Mouse (Mus musculus): ENCODE results near the gene 4930562C15Rik. TPM values are rescaled to one million over a fixed set of nuclear protein-coding genes. Genes with fewer than 3 reads are reported as not detected.
A peak's percentile ranks its signal among the peaks of the same experiment; 100 is the strongest.

Gene 4930562C15Rik
- polyA plus RNA-seq, 1 experiment from 2014 or later: 0.71 TPM

DNA sequence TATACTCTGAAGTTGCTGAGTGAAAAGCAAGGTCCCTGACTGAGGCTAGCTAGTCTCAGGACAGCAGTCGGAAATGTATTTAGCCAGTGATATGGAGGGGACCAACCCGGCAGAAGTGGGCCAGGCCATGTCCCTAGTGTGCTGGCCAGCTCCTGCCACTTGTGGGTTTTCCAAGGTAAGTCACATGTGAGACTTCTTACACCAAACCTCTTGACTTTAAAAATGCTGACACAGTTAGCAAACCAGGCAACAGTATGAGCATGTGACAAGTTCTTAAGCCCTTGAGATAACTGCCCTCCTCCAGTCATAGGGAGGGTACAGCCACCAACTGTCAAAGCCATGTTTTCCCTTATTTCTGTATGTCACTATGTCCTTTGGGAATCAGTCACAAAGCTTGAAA lies 36.7 kb downstream of the 4930562C15Rik start:
- no peaks in the 10 kb centered on the region for H3K27me3 ChIP-seq (ENCODE audit: low read depth, poor library complexity, severe bottlenecking)
- 98% methylated on average over 2 of the region's 2 CpGs for WGBS
- H3K27ac ChIP-seq: no peak overlapping the region
- no peak overlapping the region for H3K4me3 ChIP-seq
- no peaks in the 10 kb centered on the region for H3K9me3 ChIP-seq (replicated peaks)
- peaks cover 59% of the 10 kb centered on the region for H3K36me3 ChIP-seq
- DNase-seq (ENCODE audit: low spot score): no peak
- no peaks in the 10 kb centered on the region for H3K4me1 ChIP-seq

DNA sequence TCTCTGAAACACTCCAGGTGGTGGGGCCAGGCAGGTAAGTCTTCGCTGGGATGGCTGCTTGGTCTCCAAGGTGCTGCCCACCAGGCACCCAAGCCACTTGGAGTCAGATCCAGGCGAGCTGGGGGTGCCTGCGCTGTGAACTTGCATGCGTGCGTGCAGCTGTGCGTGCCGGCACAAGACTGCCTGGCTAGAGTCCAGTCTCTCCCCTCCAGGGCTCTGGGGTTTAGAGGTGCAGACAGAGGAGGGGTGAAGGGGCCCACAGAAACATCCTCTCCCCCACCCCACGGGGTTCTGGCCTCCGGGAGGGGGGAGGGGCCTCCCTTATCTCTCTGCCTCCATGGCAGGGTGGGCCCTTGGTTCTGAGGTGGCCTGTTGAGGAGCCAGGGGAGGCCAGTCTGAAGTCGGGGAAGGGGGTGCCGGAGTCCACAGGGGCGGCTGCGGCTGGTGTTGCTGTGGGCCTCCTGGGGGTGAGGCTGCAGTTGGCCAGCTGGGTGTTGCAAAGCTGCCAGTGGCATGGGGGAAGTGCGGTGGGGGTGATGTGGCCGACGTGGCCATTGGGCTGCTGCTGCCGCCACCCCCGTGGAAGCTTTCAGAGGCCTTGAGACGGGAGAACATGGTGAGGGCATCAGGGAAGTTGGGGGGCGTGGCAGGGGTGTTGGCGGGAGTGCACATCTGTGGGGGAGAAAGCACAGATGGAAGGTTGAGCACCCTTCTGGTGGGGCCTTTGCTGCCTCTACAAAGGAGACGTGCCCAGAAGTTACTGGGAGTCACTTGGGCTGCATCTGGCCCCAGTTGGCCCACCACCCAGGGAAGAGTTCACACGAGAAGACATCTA lies 40.2 kb downstream of the 4930562C15Rik start:
- WGBS: 95% methylated on average over 23 of the region's 23 CpGs
- 0 out of 2 replicates have a peak overlapping the region, but pooled peaks have one; percentile 5 for H3K27ac ChIP-seq
- H3K4me3 ChIP-seq: no peak overlapping the region
- peaks cover 16% of the 10 kb centered on the region for H3K4me1 ChIP-seq
- no peaks in the 10 kb centered on the region for H3K27me3 ChIP-seq (ENCODE audit: low read depth, poor library complexity, severe bottlenecking)
- no peak for DNase-seq (ENCODE audit: low spot score)
- H3K9me3 ChIP-seq (replicated peaks): no peaks in the 10 kb centered on the region
- peaks cover 45% of the 10 kb centered on the region for H3K36me3 ChIP-seq

DNA sequence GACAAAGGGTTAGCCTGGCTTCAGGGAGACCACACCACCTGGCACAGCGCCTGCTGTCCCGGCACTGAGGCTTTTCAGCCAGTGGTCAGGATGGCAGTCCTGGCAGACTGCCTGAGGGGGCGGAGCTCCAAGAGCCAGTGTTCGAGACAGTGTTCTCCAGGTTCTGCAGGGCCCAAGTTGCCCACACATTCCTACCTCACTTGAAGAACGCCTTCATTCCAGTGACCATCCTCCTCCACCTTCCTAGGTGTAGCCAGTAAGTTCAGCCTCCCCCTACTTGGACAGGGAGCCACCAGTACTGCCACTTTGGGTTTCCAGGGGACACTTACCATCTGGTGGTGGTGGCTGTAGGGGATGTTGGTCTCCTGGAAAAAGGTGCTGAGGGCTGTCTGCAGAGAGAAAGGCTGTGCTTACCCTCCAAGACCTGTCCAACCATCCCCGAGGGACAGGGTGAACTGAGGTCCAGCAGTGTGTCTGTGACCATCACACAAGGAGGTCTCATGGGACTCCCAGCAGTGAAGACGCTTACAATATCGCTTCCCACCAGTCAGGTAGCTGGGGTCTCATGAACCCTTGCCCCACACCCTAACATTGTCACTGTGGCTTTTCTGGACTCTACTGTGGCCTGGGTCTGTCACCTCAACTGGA lies 40.9 kb downstream of the 4930562C15Rik start:
- Histone ChIP-seq H3K4me3 (no peak overlapping the region), H3K36me3 (peaks cover 45% of the 10 kb centered on the region), H3K27me3 (ENCODE audit: low read depth, poor library complexity, severe bottlenecking) (no peaks in the 10 kb centered on the region), H3K4me1 (peaks cover 19% of the 10 kb centered on the region), H3K9me3 (replicated peaks) (no peaks in the 10 kb centered on the region), H3K27ac (no peak overlapping the region)
- 90% methylated on average over 8 of the region's 8 CpGs for WGBS
- DNase-seq (ENCODE audit: low spot score): no peak

DNA sequence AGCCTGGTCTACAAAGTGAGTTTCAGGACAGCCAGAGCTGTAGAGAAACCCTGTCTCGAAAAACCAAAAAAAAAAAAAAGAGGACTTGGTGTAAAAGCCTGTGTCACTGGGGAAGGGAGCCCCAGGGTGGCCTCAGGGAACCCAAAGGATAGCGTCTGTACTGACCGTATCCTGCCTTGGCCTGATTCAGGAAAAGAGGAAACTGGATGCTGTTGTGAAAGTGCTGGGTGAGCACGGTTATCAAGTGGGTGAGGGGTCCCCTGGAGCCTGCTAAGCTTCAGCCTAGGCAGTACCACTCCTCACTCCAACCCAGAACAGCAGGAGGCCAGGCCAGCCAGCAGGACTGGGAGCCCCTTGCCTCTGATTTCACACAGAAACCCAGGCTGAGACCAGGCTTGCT lies 42.0 kb downstream of the 4930562C15Rik start:
- Histone ChIP-seq H3K9me3 (replicated peaks) (no peaks in the 10 kb centered on the region), H3K27me3 (ENCODE audit: low read depth, poor library complexity, severe bottlenecking) (no peaks in the 10 kb centered on the region), H3K27ac (no peak overlapping the region), H3K4me3 (peak overlapping the region; percentile 94; the same call in 1 of the 2 replicates), H3K4me1 (peaks cover 29% of the 10 kb centered on the region), H3K36me3 (peaks cover 45% of the 10 kb centered on the region)
- no peak for DNase-seq (ENCODE audit: low spot score)
- 87% methylated on average over 4 of the region's 4 CpGs for WGBS

DNA sequence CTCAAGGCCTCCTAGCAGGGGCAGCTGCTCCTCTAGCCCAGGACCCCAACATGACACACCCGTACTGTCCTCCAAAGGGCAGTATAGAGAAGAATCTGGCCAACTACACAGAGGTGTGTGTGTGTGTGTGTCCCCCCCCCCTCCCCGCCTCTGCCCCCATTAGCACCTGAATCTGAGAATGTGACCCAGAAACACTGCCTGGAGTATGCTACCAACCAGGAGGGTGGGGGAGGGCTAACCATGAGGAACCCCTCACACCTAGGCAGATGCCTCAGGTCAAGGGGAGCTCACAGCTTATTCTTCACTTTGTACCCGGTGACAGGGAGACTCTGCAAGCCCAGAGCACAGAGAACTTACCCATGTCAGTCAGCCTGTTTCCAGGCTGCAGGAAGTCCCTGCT lies 42.5 kb downstream of the 4930562C15Rik start:
- Histone ChIP-seq H3K27ac (peak overlapping the region; percentile 97; the same call in 1 of the 2 replicates), H3K4me3 (peak overlapping the region; percentile 94), H3K4me1 (peaks cover 29% of the 10 kb centered on the region), H3K36me3 (peaks cover 45% of the 10 kb centered on the region), H3K9me3 (replicated peaks) (no peaks in the 10 kb centered on the region), H3K27me3 (ENCODE audit: low read depth, poor library complexity, severe bottlenecking) (no peaks in the 10 kb centered on the region)
- no peak for DNase-seq (ENCODE audit: low spot score)
- WGBS: 74% methylated on average over 3 of the region's 3 CpGs

DNA sequence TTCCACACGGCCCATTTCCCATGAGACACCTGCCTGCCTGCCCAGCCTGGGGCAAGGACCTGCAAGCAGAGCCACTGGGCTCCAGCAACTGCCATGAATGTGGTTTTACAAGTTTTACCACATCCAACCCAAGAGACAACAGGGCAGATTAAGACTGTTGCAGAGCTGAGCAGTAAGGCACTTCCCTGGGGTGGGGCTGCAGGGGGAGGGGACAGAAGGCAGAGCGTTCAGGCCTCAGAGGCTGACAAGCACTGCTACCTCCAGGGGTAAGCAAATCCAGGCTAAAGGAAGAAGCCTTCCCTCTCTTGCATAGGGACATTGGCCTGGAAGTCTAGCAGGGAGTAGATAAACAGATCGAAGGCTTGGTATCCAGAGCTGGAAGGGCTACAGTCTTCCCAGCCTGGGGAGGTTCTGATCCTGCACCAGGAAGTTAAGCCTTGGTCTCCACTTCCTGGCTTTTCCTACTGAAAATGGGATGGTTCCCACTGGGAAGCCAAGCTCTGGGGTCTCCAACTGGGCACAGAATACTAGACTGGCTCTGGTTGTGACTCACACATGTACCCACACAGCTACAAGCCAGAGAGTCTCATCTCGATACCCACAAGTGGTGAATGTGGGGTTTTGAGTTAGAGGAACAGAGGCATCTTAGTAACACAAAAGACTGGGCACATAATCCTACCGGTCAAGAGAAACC lies 43.1 kb downstream of the 4930562C15Rik start:
- peak; percentile 44 for DNase-seq (ENCODE audit: low spot score)
- peaks cover 41% of the 10 kb centered on the region for H3K36me3 ChIP-seq
- H3K4me1 ChIP-seq: peaks cover 29% of the 10 kb centered on the region
- no peaks in the 10 kb centered on the region for H3K9me3 ChIP-seq (replicated peaks)
- no peaks in the 10 kb centered on the region for H3K27me3 ChIP-seq (ENCODE audit: low read depth, poor library complexity, severe bottlenecking)
- H3K27ac ChIP-seq: peak overlapping the region; percentile 97
- 48% methylated on average over 5 of the region's 5 CpGs for WGBS
- H3K4me3 ChIP-seq: peak overlapping the region; percentile 94

DNA sequence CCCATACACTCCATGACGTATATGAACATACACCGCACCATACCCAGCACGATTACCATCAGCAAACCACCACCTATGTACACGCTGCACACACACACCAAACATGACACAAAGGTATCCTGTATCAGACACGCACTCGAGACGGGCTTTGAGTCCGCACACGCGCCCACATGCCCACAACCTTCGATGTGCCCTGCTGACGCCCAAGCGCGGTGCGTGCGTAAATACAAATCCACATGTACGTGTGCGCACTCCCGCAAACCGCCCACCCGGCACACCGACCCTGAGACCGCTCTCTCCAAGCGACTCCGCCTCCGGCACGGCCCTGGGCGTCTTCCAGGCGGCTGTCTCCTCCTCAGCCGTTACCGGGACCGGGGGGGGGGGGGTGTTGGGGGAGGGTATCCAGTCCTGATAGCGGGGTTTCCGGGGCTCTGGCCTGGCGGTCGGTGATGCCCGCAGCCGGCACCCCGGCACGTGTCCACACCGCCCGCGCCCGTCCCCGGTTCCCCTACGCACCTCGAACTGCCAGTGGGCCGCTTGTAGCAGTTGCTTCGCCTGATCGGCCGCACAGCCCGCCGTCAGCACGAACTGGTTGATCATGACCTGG lies 44.0 kb downstream of the 4930562C15Rik start:
- under 1% methylated on average over 54 of the region's 54 CpGs for WGBS
- H3K27ac ChIP-seq: peak overlapping the region; percentile 97
- peaks cover 29% of the 10 kb centered on the region for H3K4me1 ChIP-seq
- H3K9me3 ChIP-seq (replicated peaks): no peaks in the 10 kb centered on the region
- no peaks in the 10 kb centered on the region for H3K27me3 ChIP-seq (ENCODE audit: low read depth, poor library complexity, severe bottlenecking)
- peaks cover 32% of the 10 kb centered on the region for H3K36me3 ChIP-seq
- H3K4me3 ChIP-seq: peak overlapping the region; percentile 94
- DNase-seq (ENCODE audit: low spot score): peak; percentile 71

DNA sequence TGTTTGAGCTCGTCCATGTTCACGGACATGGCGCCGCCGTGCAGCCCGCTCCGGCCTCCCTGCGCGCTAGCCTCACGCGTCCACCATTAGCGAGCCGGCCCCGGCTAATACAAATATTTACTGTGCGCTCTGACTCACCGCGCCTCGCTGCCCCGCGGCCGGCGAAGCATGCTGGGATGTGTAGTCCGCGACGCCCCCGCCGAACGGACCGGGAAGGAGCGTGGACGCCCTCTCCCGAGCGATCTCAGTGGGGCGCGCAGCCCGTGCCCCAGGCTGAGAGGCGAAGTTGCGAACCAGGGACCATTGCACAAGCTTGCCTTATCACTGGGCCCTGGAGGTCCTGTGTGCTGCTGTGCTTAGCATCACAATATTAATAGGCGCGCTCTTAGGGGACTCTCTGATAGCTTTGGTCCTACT lies 44.5 kb downstream of the 4930562C15Rik start:
- Histone ChIP-seq H3K4me1 (peaks cover 29% of the 10 kb centered on the region), H3K36me3 (peaks cover 27% of the 10 kb centered on the region), H3K27me3 (ENCODE audit: low read depth, poor library complexity, severe bottlenecking) (no peaks in the 10 kb centered on the region), H3K4me3 (peak overlapping the region; percentile 94), H3K9me3 (replicated peaks) (no peaks in the 10 kb centered on the region), H3K27ac (peak overlapping the region; percentile 97)
- DNase-seq (ENCODE audit: low spot score): peak; percentile 92
- under 1% methylated on average over 40 of the region's 40 CpGs for WGBS

DNA sequence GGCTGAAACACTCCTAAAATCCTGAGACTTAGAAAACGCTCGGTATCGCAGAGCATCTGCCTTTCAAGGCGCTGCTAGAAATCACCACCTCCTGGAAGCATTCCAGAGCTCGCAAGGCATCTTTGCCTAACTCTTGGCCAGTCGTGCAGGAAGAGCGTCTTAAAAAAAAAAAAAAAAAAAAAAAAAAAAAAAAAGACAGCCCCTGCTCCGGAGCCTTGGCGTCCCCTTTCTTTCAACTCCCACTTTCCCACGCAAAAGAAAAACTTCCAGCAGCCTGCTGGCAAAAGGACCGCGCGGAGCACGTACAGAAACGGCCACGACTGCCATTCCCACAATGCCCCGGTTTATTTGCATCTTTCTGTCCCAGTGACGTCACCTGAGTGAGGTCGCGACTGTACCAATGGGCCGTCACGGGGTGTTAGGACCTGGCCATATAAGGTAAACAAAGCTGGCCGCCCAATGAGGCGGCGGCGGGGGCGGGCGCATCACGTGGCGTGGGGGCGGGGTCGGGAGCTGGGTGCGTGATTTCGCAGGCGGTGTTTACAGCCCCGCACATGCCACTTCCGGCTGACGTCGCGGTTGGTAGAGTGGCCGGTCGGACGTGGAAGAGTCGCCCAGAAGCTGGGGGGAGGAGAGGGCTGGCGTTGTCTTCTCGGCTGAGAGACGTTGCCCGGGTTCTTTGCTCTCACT lies 45.1 kb downstream of the 4930562C15Rik start, which contains the start of gene Ubald1:
Ubald1 (minus strand) TSS at position 180 of the 690 bp plus-strand sequence.
- Histone ChIP-seq H3K27me3 (ENCODE audit: low read depth, poor library complexity, severe bottlenecking) (no peaks in the 10 kb centered on the region), H3K36me3 (peaks cover 21% of the 10 kb centered on the region), H3K4me3 (peak within 1 kb of the TSS; percentile 94), H3K9me3 (replicated peaks) (no peaks in the 10 kb centered on the region), H3K4me1 (peaks cover 32% of the 10 kb centered on the region), H3K27ac (peak within 1 kb of the TSS; percentile 97)
- under 1% methylated on average over 48 of the region's 48 CpGs for WGBS
- peak; percentile 99 for DNase-seq (ENCODE audit: low spot score)

DNA sequence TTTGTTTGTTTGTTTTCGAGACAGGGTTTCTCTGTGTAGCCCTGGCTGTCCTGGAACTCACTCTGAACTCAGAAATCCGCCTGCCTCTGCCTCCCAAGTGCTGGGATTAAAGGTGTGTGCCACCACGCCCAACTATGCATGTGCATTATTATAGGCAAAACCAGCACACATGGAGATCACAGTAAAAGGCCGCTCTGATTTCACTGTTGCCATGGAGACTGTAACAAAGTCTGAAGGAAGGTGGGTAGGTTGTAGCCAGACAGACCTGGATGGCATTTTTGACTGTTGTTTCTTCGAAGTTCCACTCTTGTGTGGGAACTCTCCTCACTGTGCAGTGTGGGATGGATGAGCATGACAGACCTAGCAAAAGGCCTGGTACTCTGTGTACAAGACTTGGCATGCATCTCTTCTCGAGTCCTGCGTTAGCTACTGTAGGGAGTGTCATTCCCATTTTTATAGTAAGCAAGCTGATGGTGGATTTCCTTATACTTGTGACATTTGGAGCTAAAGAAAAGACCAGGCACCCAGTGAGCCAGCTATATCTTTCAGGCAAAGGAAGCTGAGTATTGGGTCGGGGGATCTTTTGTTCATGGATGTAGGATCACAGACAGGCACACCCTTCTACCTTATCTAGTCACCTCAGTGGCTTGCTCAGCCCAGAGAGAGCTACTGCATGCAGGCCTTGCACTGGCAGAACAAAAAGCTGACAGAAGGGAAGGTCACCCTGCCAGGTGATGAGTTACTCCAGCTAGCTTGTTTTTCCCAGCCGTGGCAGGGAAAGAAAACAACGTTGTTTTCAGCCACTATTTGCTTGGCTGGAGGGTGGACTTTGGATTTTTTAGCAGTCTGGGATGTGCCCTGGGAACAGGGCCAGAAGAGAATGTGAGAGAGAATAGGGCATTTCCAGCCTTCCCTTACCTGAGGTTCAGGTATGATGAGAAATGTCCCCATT lies 46.5 kb downstream of the 4930562C15Rik start:
- Histone ChIP-seq H3K9me3 (replicated peaks) (no peaks in the 10 kb centered on the region), H3K4me3 (peak overlapping the region; percentile 94), H3K4me1 (peaks cover 39% of the 10 kb centered on the region), H3K27me3 (ENCODE audit: low read depth, poor library complexity, severe bottlenecking) (no peaks in the 10 kb centered on the region), H3K27ac (peak overlapping the region; percentile 97), H3K36me3 (0 out of 2 replicates have a peak, but pooled peaks cover 8% of the 10 kb centered on the region)
- DNase-seq (ENCODE audit: low spot score): no peak
- WGBS: 83% methylated on average over 10 of the region's 10 CpGs

DNA sequence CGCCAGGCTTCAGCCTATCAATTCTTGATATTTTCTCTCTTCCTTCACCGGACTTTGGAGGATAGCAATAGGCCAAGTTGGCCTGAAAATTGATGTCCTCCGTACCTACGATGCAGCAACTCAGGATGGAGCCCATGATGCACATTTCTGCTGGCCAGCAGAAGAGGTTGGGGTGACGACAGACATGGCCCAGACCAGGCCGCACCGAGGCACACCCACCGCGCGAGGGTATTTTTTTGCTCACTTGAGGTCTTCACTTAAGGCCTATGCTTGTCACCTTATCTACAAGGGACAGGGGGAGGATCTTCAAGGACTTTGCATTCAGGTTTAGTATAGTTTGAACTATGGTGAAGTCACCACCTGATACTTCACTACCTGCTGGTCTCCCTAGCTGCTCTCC lies 49.7 kb downstream of the 4930562C15Rik start:
- Histone ChIP-seq H3K9me3 (replicated peaks) (no peaks in the 10 kb centered on the region), H3K4me1 (peaks cover 42% of the 10 kb centered on the region), H3K36me3 (no peaks in the 10 kb centered on the region), H3K27ac (peak overlapping the region; percentile 93), H3K27me3 (ENCODE audit: low read depth, poor library complexity, severe bottlenecking) (no peaks in the 10 kb centered on the region), H3K4me3 (no peak overlapping the region)
- DNase-seq (ENCODE audit: low spot score): no peak
- WGBS: 95% methylated on average over 10 of the region's 10 CpGs
